Mouse (Mus musculus) spleen, embryonic (tissue): ENCODE measurements around the gene Carmil3.

Experiments
- CTCF ChIA-PET: fragments of 350-600 bp; sonication (Branson Sonifier 250); formaldehyde crosslinking; loops from one replicate; lab custom pipeline; 2022; lab: Charles Lee

The Carmil3 gene

DNA sequence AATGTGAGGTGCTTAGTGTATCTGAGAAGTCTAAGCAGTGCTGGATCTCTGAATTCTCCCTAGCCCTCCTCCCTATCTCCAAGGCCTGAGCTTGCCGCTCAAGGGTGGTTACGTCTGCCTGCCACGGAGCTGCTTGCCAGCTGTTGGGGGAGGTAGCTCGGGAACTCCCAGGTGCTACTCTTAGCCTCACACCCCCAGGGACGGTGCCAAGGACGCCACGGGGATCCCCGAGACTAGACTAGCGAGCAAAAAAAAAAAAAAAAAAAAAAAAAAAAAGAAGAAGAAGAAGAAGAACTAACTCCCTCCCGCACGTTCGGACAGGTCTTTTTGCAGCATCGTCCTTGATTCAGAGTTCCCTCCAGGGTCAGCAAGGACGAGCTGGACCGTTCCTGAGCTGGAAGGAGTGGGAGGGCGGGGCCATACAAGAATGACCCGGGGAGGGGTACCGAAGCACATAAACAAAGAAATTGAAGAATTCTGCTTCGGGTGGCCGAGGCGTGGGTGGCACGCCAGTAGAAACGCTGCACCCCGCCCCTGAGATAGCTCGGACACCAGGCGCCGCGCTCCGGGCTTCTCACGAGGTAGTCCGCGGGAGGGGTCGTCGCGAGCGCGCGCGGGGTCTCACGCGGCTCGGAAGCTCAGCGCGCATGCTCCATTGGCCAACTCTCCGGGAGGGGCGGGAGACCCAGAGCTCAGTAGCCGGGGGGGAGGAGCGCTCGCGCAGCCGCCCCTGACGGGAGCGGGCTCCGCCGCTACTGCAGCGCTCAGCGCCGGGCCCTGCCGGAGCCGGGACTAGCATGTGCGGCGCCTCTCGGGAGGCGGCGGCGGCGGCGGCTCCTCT is at the start of gene Carmil3:
TSS of gene Carmil3 (plus strand) at position 291 of the 841 bp plus-strand sequence.
- CTCF ChIA-PET: interaction anchor here (0.7 kb wide), 1 partner anchor 95 kb away, joined by 7 read pairs; the partner anchor contains the start of gene Emc9

DNA sequence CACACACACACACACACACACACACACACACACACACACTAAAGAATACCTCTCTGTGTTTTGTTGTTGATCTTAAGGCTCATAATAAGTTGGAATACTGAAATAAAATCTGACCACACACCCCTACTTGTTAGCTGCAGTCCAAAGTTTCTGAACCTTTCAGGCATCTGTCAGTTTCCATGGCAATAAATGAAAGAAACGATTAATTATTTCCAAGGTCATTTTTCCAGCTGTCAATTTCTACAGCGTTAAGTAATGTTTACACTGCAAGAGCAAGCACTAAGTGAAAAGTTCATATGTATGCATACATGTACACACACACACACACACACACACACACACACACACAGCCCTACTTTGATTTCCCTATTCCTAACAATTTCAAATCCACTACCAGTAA is 32.8 kb upstream of the Carmil3 start:
- CTCF ChIA-PET: no interaction called here

DNA sequence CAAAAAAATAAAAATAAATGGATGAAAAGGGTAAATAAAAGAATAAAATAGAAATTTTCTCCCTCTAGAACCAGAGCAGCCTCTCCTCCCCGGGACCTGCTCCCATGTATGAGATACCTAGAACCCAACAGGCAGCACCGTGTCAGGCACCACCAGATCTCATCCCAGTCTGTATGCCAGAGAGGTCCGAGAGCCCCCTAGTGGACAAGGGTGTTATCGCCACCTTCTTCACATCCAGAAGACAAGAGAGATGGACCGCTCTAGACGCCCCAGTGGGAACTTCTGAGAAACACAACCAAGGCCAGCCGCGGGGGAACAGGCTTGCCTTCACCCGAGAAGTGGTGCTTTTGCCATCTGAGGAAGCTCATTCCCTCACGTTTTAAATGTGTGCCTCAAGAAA is 32.2 kb upstream of the Carmil3 start:
- CTCF ChIA-PET: no interaction called here

DNA sequence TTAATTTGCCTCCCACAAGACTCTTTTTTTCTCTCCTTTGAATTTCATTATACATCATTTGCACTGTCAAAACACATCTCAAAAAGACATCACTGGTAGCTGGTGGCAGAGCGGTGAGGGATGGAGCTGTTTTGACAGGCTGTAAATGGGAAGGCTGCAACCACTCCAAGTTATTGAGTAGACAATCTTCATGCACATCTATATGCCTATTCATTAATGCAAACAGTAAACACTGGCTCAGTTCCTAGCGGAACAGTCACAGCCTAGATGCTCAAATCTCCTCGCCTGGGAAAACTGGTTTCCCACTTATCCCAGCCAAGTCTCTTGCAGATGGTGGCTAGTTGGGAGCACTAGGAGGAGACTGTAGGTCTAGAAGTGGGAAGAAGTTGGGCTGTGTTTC is 31.7 kb upstream of the Carmil3 start:
- CTCF ChIA-PET: no interaction called here

DNA sequence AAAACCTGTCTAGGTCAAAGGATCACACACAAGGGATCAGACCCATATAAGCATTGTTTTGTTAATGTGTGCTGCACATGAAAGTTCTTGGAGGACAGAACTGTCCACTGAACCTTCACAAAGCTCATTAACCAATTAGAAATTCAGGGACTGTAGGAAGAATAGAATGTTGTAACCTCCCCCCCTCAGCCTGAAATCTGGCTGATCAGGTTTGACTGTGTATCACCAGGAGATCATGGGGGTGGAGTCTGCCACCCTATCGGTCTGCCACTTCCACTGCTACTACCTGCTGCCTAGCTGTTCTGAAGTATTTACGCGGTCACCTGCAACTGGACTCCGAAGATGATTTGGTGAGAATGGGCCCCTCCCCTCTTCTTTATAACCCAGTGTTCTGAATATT is 30.7 kb upstream of the Carmil3 start:
- CTCF ChIA-PET: no interaction called here

DNA sequence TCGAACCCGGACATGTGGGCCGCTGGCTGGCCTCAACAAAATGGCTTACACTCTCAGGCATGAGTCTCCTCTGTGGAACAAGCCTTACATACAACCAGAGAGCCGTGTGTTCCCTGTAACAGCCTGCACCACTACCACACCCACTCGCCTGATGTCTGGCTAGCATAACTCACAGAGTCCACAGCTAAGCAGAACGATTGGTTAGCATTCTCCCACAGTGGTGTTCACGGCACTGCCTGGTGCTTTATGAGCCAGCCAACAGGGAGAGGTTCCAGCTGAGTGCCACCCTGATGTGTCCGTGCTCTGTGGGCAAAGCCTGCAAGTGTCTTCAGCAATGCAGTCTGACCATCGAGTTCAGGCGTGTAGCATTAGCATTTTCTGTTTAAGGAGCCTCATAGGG is 30.2 kb upstream of the Carmil3 start:
- CTCF ChIA-PET: no interaction called here

DNA sequence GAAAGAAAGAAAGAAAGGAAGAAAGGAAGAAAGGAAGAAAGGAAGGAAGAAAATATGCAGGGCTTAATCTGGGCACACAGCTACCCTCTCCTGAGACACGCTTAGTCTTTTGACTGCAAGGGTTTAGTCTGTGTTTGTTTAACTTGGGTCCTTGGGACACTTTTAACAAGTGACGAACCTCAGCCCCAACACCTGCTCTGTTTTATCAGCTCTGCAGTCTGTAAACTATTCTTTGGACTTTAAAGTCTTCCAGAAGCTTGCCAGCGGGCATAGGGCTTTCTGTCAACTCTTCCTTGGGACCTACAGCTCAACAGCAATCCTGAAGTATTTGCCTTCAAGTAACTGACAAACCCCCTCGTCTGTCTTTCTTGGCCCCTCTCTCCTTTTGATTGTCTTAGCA is 28.7 kb upstream of the Carmil3 start:
- CTCF ChIA-PET: no interaction called here

DNA sequence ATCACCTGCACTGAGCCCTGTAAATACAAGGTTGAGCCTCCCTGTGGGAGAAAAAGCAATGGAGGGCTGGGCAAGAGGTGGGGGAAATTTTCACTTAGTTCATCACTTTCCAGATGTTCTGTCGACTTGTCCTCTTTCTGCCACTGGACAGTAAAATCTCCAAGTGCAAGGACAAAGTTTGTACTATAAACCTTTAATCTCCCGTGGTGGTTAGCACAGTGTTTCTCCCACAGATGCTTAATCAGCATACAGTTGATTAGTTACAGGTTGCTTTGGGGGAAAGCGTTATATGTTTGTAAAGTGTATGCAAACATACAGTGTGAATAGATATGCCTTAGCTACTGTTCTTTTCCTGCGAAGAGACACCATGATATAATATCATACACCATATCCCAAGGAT is 24.0 kb upstream of the Carmil3 start:
- CTCF ChIA-PET: no interaction called here

DNA sequence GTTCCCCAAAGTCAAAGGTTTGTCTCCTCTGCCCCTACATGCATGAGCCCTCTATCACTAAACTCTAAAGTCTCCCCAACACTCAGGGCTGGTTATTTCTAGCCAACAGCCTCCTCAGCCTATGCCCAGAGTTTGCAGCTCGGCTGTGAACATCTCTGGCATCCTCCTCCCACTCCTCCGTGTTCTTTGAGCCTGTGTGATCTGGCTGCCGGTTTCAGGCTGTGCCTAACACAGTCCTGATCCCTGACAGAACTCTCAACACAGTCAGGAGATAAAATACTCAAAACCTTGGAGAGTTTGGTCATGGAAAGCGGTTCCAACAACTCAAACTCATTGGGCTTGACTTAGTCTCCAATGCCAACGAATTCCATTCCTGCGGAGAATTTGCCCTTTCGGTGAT is 23.3 kb upstream of the Carmil3 start:
- CTCF ChIA-PET: no interaction called here

DNA sequence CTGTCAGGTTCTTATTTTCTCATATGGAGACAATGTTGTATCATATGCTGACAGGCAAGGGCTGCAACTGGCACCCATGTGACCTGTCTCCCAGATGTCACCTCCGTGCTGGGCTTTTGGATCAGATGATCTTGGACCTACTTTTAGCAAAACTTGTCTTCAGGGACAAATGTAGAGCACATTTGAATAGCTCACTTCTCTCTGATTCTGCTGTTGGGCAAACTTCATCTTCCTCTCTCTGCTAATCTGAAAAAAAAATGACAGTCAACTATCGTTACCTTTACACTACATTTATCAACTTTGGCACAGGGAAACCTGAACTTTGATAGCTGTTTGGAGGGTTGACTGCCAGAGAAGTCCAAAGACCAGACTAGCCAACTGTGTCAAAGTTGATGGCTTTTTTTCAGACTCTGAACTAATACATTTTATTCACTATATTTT is 22.1 kb upstream of the Carmil3 start:
- CTCF ChIA-PET: no interaction called here

DNA sequence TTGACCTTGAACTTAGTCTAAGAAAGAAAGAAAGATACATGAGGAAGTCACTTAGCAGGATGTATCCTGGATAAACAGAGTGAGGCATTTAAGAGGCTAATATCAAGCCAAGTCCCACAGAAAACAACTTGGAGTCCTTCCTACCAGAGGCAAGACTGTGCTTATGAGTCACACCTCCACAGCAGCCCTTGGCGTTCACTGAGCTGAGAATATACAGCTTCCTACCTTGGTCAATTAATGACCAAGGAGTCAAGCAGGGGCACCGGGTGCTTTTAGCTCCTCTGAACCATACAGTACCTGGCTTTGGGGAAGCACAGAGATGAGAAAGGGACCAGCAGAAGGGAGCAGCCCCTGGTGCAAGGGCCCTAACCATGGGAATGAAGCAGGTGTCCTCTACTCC is 21.4 kb upstream of the Carmil3 start:
- CTCF ChIA-PET: no interaction called here

DNA sequence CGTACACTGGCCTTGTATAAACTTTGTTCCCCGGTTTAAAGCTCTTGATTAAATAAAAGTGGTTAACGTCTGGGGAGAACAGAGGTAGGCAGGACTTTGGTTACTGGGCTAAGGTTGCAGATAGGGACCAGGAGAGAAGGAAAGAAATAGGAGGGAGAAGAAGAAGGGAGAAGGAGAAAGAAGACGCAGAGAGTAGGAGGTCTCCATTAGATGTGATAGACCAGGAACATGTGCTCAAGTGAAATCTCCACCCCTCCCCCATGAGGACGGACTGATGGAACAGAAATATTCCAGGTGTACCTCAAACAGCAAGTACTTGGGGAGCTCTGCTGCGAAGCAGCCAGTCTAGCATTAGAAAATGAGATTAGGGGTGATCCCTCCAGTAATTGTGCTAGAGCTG is 20.6 kb upstream of the Carmil3 start:
- CTCF ChIA-PET: no interaction called here

DNA sequence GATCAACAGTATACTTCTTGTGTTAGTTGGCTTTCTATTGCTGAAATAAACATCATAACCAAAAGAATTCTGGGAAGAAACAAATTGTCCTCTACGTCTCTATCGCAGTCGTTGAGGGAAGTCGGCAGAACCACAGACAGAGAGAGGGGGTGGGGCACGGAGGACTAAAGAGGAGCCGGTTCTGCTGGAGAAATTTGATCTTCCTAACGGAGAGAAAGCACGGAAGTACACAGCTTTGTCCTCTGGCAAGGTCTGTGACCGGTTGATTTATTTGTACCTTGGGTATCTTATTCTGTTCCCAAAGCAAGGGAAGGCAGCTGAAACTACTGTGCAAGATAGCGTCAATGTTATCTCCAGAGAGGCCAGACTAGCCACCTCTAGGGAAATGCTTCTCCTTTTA is 19.6 kb upstream of the Carmil3 start:
- CTCF ChIA-PET: no interaction called here

DNA sequence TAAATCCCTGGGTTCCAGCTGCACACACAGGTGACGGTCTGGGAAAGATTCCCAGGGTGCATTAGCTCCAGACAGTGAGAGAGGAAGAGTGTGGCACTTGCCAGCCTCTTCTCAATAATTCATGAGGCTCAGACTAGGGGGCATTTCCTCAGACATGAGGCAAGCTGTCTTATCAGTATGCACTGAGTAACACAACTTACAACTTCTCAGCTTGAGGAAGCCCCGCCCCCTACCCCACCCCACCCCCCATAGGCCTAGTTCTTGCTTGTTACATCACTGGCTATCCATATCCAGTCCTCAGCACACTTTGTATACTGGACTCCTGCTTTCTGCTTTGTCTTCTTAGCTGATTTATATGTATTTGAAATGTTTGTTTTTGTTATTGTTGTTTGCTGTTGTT is 14.8 kb upstream of the Carmil3 start:
- CTCF ChIA-PET: no interaction called here

DNA sequence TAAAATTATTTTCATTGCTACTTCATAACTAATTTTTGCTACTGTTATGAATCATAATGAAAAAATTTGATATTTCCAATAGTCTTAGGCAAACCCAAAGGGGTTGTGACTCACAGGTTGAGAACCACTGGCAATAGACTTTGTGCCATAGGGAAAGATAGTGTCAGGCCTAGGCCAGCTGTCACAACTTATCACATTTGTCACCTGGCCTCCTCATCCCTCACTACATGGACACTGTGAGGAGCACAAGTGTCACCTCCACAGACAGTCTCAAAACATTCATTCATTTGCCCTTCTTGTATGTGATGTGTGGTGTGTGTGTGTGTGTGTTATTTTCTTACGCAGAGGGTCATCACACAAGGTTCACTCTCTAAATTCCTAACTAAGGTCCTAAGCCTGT is 13.0 kb upstream of the Carmil3 start:
- CTCF ChIA-PET: no interaction called here

DNA sequence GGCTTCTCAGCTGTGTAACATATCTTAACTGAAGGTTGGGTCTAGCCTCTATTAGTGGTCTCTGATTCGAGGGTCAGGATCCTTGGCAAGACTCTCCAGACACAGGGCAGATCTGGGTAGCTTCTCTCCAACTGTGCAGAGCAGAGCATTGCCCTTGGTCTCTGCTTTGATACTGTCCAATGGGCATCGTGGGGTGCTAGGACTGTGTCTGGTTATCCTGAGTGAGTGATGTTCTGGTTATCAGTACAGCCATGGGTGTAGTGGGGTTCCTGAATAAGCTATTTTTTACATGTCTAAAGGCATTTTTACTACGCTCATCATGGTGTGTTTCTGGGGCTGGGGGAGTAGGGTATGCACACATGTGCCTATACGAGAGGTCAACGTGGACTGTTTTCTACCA is 12.6 kb upstream of the Carmil3 start:
- CTCF ChIA-PET: interaction anchor here (0.6 kb wide), 1 partner anchor 371 kb away, joined by 3 read pairs; the partner anchor contains the start of gene Ap1g2

DNA sequence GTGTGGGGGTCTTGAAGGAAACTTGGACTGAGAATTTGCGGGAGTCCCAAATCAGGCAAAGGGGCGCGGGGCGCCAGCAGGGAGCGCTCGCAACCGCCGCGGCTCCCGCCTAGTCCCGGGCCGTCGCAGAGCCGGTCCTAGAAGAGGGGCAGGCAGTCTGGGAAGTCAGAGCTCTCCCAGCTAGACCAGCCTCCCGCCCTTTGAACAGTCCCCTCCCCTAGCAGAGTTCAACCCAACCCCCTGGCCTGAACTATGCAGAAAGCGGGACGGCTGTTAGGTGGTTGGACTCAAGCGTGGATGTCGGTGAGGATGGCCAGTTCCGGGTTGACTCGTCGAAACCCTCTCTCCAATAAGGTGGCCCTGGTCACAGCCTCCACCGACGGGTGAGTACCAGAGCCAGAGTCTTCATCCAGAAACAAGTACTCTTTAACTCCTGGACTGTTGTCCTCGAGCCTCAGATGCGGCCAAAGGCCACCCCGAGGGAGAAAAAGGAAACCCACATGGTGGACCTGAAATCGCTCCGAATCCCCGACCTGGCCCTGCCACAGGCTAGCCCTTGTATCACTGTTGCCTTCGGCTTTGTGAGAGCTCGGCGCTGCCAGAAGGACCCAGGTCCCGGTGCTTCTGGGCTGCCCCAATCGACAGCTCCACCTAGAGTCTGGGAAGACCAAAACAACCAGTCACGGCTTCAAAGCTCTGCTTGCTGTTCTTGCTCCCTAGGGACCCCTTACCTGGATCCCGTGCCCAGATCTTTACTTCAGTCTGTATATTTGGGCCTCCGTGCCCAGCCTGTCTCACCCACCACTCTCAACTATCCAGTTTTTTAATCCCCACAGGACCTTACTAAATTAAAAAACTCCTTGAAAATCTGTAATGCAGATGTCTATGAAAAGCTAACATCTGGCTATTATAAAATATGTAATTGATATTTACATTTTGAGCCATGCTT is 11.5 kb upstream of the Carmil3 start, which contains the start of gene Dhrs4:
TSS of gene Dhrs4 (plus strand) at position 108 of the 949 bp plus-strand sequence.
- CTCF ChIA-PET: interaction anchor here (0.5 to 0.6 kb wide), 3 partner anchors 47 to 372 kb away, joined by 3 to 21 read pairs (median 5); partner anchors contain the start of gene Ap1g2

DNA sequence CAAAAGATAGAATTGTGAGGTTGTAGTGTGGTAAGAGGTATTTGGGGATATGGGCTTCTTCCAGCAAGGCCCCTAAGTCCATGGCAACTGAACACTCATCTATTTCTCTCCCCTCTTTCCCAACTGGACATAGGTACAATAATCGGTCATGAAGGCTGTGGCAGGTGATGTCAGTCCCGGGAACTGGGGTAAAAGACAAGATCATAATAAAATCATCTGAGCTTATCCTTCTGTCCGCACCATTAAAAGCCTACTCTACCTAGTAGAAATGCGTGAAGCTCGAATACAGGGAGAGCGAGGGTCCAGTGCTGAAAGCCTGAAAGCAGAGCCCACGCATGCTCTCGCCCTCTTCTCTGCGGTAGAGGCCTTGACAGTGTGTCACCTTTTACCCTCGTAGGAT is 10.8 kb upstream of the Carmil3 start:
- CTCF ChIA-PET: interaction anchor here (0.6 kb wide), 1 partner anchor 368 kb away, joined by 21 read pairs; no protein-coding TSS in a partner anchor

DNA sequence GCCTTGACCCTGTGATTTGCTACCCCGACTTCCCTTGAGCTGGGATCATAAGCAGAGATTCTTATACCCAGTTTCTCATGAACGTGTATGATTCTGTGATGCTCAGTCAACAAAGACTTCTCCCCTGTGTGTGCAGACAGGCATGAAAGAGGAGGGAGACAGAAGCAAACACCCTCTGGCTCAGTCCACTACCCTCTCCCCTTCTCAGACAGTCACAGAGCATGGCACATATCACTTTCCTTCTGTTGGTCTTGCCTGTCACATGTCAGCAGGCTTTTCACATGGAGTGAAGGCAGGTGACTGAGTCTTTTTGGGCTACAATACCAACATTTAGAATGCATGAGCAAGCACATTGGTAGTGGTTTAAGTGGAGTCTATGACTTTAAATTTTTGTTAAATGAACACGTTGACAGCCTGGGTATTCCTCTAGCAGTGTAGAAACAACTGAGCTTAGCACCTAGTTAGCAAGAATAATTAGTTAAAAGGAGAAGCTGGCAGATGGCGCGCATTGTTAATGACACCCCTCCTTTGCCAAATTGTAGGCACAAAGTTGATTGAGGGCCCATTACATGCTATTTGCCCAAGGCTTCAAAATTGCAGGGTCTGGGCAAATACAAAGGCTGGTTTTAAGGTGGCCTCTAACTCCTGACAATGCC is 5.9 kb upstream of the Carmil3 start:
- CTCF ChIA-PET: no interaction called here

DNA sequence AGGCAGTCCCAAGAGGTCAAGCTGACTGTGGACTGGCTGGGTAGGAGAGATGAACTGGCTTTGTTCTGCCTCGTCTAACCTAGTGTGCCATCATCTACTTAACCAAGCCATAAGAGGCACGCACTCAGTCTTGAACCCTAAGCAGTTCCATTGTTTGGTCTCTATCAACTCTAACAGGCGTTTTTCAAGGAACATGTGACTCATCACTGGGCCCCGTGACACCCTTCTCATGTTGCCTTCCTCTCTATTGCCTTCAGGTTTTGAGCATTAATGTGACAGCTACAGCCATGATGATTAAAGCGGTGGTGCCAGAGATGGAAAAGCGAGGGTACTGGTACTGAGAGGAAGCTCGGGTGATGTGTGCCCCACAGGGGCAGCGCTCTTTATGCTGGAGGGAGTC is 3.6 kb upstream of the Carmil3 start:
- CTCF ChIA-PET: no interaction called here

DNA sequence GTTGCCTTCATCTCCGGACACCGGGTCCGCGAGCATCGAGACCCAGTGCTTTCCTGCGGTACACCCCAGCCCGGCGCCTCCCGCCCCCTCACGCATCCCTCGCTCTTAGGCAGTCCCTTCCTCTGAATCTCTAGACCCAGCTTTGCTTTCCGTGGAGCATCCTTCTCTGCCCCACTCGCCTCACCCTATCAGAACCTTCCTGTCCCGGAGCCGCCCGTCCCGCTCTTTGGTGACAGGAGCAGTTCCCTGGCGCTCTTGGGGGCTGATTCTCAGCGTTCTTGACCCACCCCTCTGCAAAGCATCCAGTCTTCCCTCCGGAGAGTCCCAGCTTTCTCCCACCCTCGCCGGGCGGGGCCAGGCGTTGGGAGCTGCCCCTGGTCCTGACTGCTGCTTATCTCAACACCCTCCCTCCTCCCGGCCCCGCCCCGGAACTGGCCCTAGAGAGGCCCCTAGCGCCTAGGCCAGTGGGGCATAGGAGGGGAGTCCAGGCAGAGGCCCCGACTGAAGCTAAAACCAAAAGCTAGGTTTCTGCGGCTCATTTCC is 911 bp downstream of the Carmil3 start:
- CTCF ChIA-PET: no interaction called here
